In the genomic region with DNA sequence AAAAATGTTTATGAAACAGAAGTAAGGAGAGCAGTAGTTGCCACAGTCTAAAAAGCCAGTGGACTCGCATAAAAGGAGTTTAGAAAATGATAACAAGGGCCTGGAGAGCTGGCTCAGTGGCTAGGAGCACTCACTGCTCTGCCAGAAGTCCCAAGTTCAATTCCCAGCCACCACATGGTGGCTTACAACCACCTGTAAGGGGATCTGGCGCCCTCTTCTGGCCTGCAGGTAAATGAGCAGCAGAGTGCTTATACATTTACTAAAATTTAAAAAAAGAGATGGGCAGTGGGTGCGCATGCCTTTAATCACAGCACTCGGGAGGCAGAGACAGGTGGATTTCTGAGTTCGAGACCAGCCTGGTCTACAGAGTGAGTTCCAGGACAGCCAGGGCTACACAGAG, we compare ENCODE assay signal across 11 mouse cellular contexts. TPM values are rescaled to one million over a fixed set of nuclear protein-coding genes. Genes with fewer than 3 reads are reported as not detected.
DNase-seq lines count a peak whose midpoint lies in the region; ATAC-seq and TF ChIP-seq lines count a peak whose summit lies in the region.
"Had no signal": no experiment of that assay in that cellular context is flagged by ENCODE, and none has a peak within 500 bp of the region (broad histone marks: within the 10 kb centered on the region; RNA-seq: fewer than 3 reads in every experiment).

No protein-coding gene starts in this region.

- in situ Hi-C loops in ES-E14 (cut with MboI; ENCODE audit: low sequenced_read_pairs in 2 of 2, unreplicated experiment in 2 of 2): no loop called here

- intact Hi-C loops in heart, postnatal 36 days (cut with DNase I): no loop called here

- H3K27me3 ChIP-seq in kidney, embryonic 14.5 days (ENCODE audit: control insufficient read depth, insufficient read depth, low read length): no peaks in the 10 kb centered on the region
- H3K27me3 ChIP-seq in liver, embryonic 14.5 days (ENCODE audit: control insufficient read depth, insufficient read depth, low read length): no peaks in the 10 kb centered on the region
- H3K27me3 ChIP-seq in forebrain, embryonic 16.5 days (replicated peaks; ENCODE audit: control insufficient read depth, insufficient read depth, low read length): no peaks in the 10 kb centered on the region
- H3K27me3 ChIP-seq: heart, embryonic 13.5 days; limb, embryonic 13.5 days had no signal

- TF ChIP-seq EP300 in liver, embryonic 14.5 days (IDR thresholded peaks at IDR 0.05; ENCODE audit: low read depth): no peak

- H3K9ac ChIP-seq in kidney, embryonic 14.5 days (ENCODE audit: low read depth, low read length): no peak overlapping the region
- no peak overlapping the region for H3K9ac ChIP-seq in ES-E14 (ENCODE audit: insufficient read depth, low read depth, low read length, poor library complexity, severe bottlenecking)
- H3K9ac ChIP-seq in liver, embryonic 14.5 days (replicated peaks): no peak overlapping the region
- no peak overlapping the region for H3K9ac ChIP-seq in forebrain, embryonic 16.5 days (replicated peaks; ENCODE audit: low read depth, low read length)
- H3K9ac ChIP-seq: heart, embryonic 13.5 days; limb, embryonic 13.5 days had no signal

- no peak overlapping the region for H3K27ac ChIP-seq in kidney, embryonic 14.5 days (ENCODE audit: low read depth, low read length)
- H3K27ac ChIP-seq in ES-E14 (ENCODE audit: insufficient read depth, low read depth, low read length, poor library complexity, severe bottlenecking): no peak overlapping the region
- H3K27ac ChIP-seq in liver, embryonic 14.5 days: no peak overlapping the region
- no peak overlapping the region for H3K27ac ChIP-seq in forebrain, embryonic 16.5 days (ENCODE audit: low read length)
- H3K27ac ChIP-seq: heart, embryonic 13.5 days; limb, embryonic 13.5 days had no signal

- no peak for ATAC-seq in kidney, embryonic 14.5 days (ENCODE audit: low FRiP score, low TSS enrichment)
- ATAC-seq in liver, embryonic 14.5 days (ENCODE audit: insufficient read depth): no peak
- no peak for ATAC-seq in forebrain, embryonic 16.5 days

- DNase-seq in kidney, postnatal 10 days: peak; percentile 19
- DNase-seq in B cell, adult 2 months: peak; percentile 63 to 64
- no peak for DNase-seq in ES-E14 (ENCODE audit: low read depth, low spot score)
- no peak for DNase-seq in liver, embryonic 14.5 days (ENCODE audit: low read depth in 3 of 3, low spot score in 3 of 3)
- DNase-seq in cerebellum, postnatal 4 days (ENCODE audit: low spot score in 2 of 2): no peak
- DNase-seq in heart, postnatal 36 days: no peak

- H3K9me3 ChIP-seq in kidney, embryonic 14.5 days (ENCODE audit: control insufficient read depth, low read length): no peaks in the 10 kb centered on the region
- no peaks in the 10 kb centered on the region for H3K9me3 ChIP-seq in ES-E14 (ENCODE audit: control insufficient read depth, insufficient read depth, low read depth, low read length)
- no peaks in the 10 kb centered on the region for H3K9me3 ChIP-seq in liver, embryonic 14.5 days (ENCODE audit: control insufficient read depth, low read length)
- no peaks in the 10 kb centered on the region for H3K9me3 ChIP-seq in forebrain, embryonic 16.5 days (ENCODE audit: control insufficient read depth, low read length)
- H3K9me3 ChIP-seq: heart, embryonic 13.5 days; limb, embryonic 13.5 days had no signal

- no peaks in the 10 kb centered on the region for H3K36me3 ChIP-seq in kidney, embryonic 14.5 days (ENCODE audit: control insufficient read depth, insufficient read depth, low read length)
- no peaks in the 10 kb centered on the region for H3K36me3 ChIP-seq in ES-E14 (ENCODE audit: control insufficient read depth, insufficient read depth, low read length, poor library complexity, severe bottlenecking)
- no peaks in the 10 kb centered on the region for H3K36me3 ChIP-seq in liver, embryonic 14.5 days (replicated peaks; ENCODE audit: control insufficient read depth, insufficient read depth, low read depth)
- H3K36me3 ChIP-seq in forebrain, embryonic 16.5 days (ENCODE audit: control insufficient read depth, insufficient read depth): no peaks in the 10 kb centered on the region
- H3K36me3 ChIP-seq: heart, embryonic 13.5 days; limb, embryonic 13.5 days had no signal

- no peaks in the 10 kb centered on the region for H3K4me1 ChIP-seq in kidney, embryonic 14.5 days (ENCODE audit: control insufficient read depth, insufficient read depth, low read length)
- peaks cover 2 to 14% of the 10 kb centered on the region in 2 experiments; a peak in 3 of 4 replicates for H3K4me1 ChIP-seq in ES-E14 (ENCODE audit: control insufficient read depth in 2 of 2, insufficient read depth in 2 of 2, low read length in 2 of 2, poor library complexity in 1 of 2)
- no peaks in the 10 kb centered on the region for H3K4me1 ChIP-seq in liver, embryonic 14.5 days (replicated peaks; ENCODE audit: control insufficient read depth in 2 of 2, insufficient read depth in 2 of 2, low read length in 1 of 2)
- no peaks in the 10 kb centered on the region for H3K4me1 ChIP-seq in forebrain, embryonic 16.5 days (replicated peaks; ENCODE audit: control insufficient read depth, insufficient read depth, low read length)
- H3K4me1 ChIP-seq: limb, embryonic 13.5 days had no signal

- peak; percentile 72 for TF ChIP-seq CTCF in liver, embryonic 14.5 days (IDR thresholded peaks at IDR 0.05; ENCODE audit: low read depth)

- H3K4me3 ChIP-seq in kidney, embryonic 14.5 days (ENCODE audit: low read length): no peak overlapping the region
- H3K4me3 ChIP-seq in ES-E14 (ENCODE audit: insufficient read depth in 1 of 2, low read depth in 1 of 2, low read length in 2 of 2, poor library complexity in 1 of 2, severe bottlenecking in 1 of 2): no peak overlapping the region
- no peak overlapping the region for H3K4me3 ChIP-seq in liver, embryonic 14.5 days (ENCODE audit: insufficient read depth in 1 of 2, low read depth in 2 of 2, low read length in 2 of 2)
- no peak overlapping the region for H3K4me3 ChIP-seq in forebrain, embryonic 16.5 days (replicated peaks; ENCODE audit: low read length)
- H3K4me3 ChIP-seq: erythroblast, embryonic 14.5 days; heart, embryonic 13.5 days; limb, embryonic 13.5 days had no signal

- WGBS in kidney, embryonic 14.5 days: 68% methylated on average over 5 of the region's 5 CpGs
- WGBS in liver, embryonic 14.5 days (ENCODE audit: insufficient replicate concordance): 48% methylated on average over 5 of the region's 5 CpGs
- 62% methylated on average over 5 of the region's 5 CpGs for WGBS in forebrain, embryonic 16.5 days

- H3K4me2 ChIP-seq in kidney, embryonic 14.5 days (replicated peaks; ENCODE audit: low read depth, low read length): no peak overlapping the region
- no peak overlapping the region for H3K4me2 ChIP-seq in liver, embryonic 14.5 days (ENCODE audit: low read depth)
- no peak overlapping the region for H3K4me2 ChIP-seq in forebrain, embryonic 16.5 days (ENCODE audit: low read length)
- H3K4me2 ChIP-seq: heart, embryonic 13.5 days; limb, embryonic 13.5 days had no signal

TF ChIP-seq in ES-E14, 5 proteins besides CTCF, POLR2A, EP300 and RAD21:
- TF ChIP-seq ZNF384 (IDR thresholded peaks at IDR 0.05; ENCODE audit: low read depth, low read length) (peak; percentile 59; the same call in 1 of the 2 replicates), MAFK (IDR thresholded peaks at IDR 0.05; ENCODE audit: insufficient read depth, low read depth, low read length) (no peak), ZC3H11A (IDR thresholded peaks at IDR 0.05; ENCODE audit: borderline replicate concordance, low read depth, low read length) (peak; percentile 69)

RNA-seq across cellular contexts. Expression of a gene that starts 11.8 kb away (rescaled TPM):
- not detected in 2 replicates for polyA plus RNA-seq in kidney, embryonic 14.5 days (2014; fragmentation: Nextera tagmentation; extraction: Ambion mirVana)
- total RNA-seq in ES-E14 (2012; rRNA removed): 0.89 TPM in 1 of 2 replicates, not detected in the other
- not detected in 2 replicates for polyA plus RNA-seq in liver, embryonic 14.5 days (2012; rRNA removed)
- not detected in 2 replicates for polyA plus RNA-seq in liver, embryonic 14.5 days (2014; fragmentation: Nextera tagmentation; extraction: Ambion mirVana)
- polyA plus RNA-seq in forebrain, embryonic 16.5 days (2015; fragmentation: Nextera tagmentation; extraction: Ambion mirVana): not detected in 2 replicates
- not detected for total RNA-seq in heart, postnatal 36 days (2021)
- polyA plus RNA-seq: erythroblast, embryonic 14.5 days; heart, embryonic 13.5 days; limb, embryonic 13.5 days had no signal

RNA-seq across cellular contexts. Expression of a gene that starts 22.6 kb away (rescaled TPM):
- polyA plus RNA-seq in kidney, embryonic 14.5 days (2014; fragmentation: Nextera tagmentation; extraction: Ambion mirVana): 19.5 and 26.8 TPM in 2 replicates
- total RNA-seq in ES-E14 (2012; rRNA removed): 25.3 and 31.8 TPM in 2 replicates
- polyA plus RNA-seq in liver, embryonic 14.5 days (2012; rRNA removed): 1.7 and 2.5 TPM in 2 replicates
- 4.7 and 4.9 TPM in 2 replicates for polyA plus RNA-seq in liver, embryonic 14.5 days (2014; fragmentation: Nextera tagmentation; extraction: Ambion mirVana)
- 36.6 and 41.5 TPM in 2 replicates for polyA plus RNA-seq in forebrain, embryonic 16.5 days (2015; fragmentation: Nextera tagmentation; extraction: Ambion mirVana)
- 10 to 100 TPM; 15.6 to 15.7 TPM for total RNA-seq in heart, postnatal 36 days (2021)

Comparison
In these comparisons a context has a peak if more than half of its experiments do, and no peak if none do; other contexts are left out.
1. DNase-seq: peak in kidney, postnatal 10 days (single experiment) and B cell, adult 2 months (2 of 2); none in ES-E14 (single experiment), liver, embryonic 14.5 days (0 of 3), cerebellum, postnatal 4 days (0 of 2) and heart, postnatal 36 days (0 of 2).